Mouse (Mus musculus) cerebral cortex, adult 2 months (tissue): Measurements from ENCODE around the gene Myh6.

Experiments
- WGBS: fragments of 180-500 bp; shearing (Covaris S2); methylation state at CpG from one replicate; pipeline ENCODE4 v1.1.7; 2018; 5-methylcytosine and 5-hydroxymethylcytosine counted together

The Myh6 gene

GRCm38 (mm10) chr14:54966320-54966977, at the start of gene Myh6:
Gene Myh6 (minus strand): TSS chr14:54966927.
- 78% methylated on average over 7 of the region's 7 CpGs for WGBS

- whole genome bisulfite sequencing: under 1% methylated on average over 17 of the region's 17 CpGs
Measured at GRCm38 (mm10) chr14:55015767-55016111, 49.0 kb upstream of the Myh6 start.

- under 1% methylated on average over 36 of the region's 36 CpGs for WGBS
Measured at GRCm38 (mm10) chr14:55014991-55015766, 48.5 kb upstream of the Myh6 start, which contains the start of gene Ngdn. Gene Ngdn (plus strand): TSS chr14:55015454.

- WGBS: under 1% methylated on average over 27 of the region's 27 CpGs
Measured at GRCm38 (mm10) chr14:55014591-55014990, 47.9 kb upstream of the Myh6 start.

GRCm38 (mm10) chr14:55011116-55011515, 44.4 kb upstream of the Myh6 start:
- 62% methylated on average over 4 of the region's 4 CpGs for WGBS

GRCm38 (mm10) chr14:55008417-55008816, 41.7 kb upstream of the Myh6 start:
- WGBS: 77% methylated on average over 8 of the region's 8 CpGs

- WGBS: 94% methylated on average over 9 of the region's 9 CpGs
Measured at GRCm38 (mm10) chr14:55007120-55007908, 40.6 kb upstream of the Myh6 start.

- WGBS: 88% methylated on average over 3 of the region's 3 CpGs
Measured at GRCm38 (mm10) chr14:55006541-55006940, 39.8 kb upstream of the Myh6 start.

- 82% methylated on average over 8 of the region's 8 CpGs for WGBS
Measured at GRCm38 (mm10) chr14:55005967-55006366, 39.2 kb upstream of the Myh6 start.

GRCm38 (mm10) chr14:55005506-55005905, 38.8 kb upstream of the Myh6 start:
- 87% methylated on average over 2 of the region's 2 CpGs for WGBS

- 73% methylated on average over 18 of the region's 18 CpGs for WGBS
Measured at GRCm38 (mm10) chr14:55003878-55004855, 37.4 kb upstream of the Myh6 start.

- 70% methylated on average over 7 of the region's 7 CpGs for WGBS
Measured at GRCm38 (mm10) chr14:55002687-55003120, 36.0 kb upstream of the Myh6 start.

- 49% methylated on average over 12 of the region's 12 CpGs for WGBS
Measured at GRCm38 (mm10) chr14:55001938-55002686, 35.4 kb upstream of the Myh6 start.

- 97% methylated on average over 2 of the region's 2 CpGs for WGBS
Measured at GRCm38 (mm10) chr14:55001446-55001845, 34.7 kb upstream of the Myh6 start.

- WGBS: 89% methylated on average over 6 of the region's 6 CpGs
Measured at GRCm38 (mm10) chr14:55000814-55001213, 34.1 kb upstream of the Myh6 start.

- 69% methylated on average over 5 of the region's 5 CpGs for WGBS
Measured at GRCm38 (mm10) chr14:54999868-55000267, 33.1 kb upstream of the Myh6 start.

- 73% methylated on average over 4 of the region's 4 CpGs for WGBS
Measured at GRCm38 (mm10) chr14:54997297-54997696, 30.6 kb upstream of the Myh6 start.

- 79% methylated on average over 9 of the region's 9 CpGs for WGBS
Measured at GRCm38 (mm10) chr14:54996793-54997192, 30.1 kb upstream of the Myh6 start.

GRCm38 (mm10) chr14:54995457-54996138, 28.9 kb upstream of the Myh6 start:
- WGBS: 30% methylated on average over 14 of the region's 14 CpGs
